16 mouse cellular contexts compared by ENCODE assay signal in the genomic region with DNA sequence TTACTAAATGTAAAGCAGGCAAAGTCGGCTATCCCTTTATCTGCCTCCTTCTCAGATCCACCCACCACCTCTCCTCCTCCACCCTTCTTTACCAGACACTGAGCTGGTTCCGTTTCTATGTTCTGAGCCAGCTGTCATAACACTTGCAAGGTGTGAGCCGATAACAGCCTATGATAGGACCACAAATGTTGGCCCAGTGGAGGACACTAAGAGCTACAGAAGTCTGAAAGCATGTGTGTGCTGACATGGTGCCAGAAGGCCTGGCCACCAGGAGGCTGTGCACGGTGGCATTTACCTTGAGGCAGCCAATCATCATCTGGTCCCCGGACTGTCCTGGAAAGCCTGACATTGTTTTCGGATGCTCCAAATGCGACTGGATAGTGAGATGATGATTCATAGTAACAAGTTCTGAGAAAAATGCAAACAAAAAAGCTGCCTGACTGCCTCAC.
DNase-seq lines count a peak whose midpoint lies in the region; ATAC-seq and TF ChIP-seq lines count a peak whose summit lies in the region.
"Had no signal": no experiment of that assay in that cellular context is flagged by ENCODE, and none has a peak within 500 bp of the region (broad histone marks: within the 10 kb centered on the region; RNA-seq: fewer than 3 reads in every experiment).

No protein-coding gene starts in this region.

- H3K27ac ChIP-seq in left cerebral cortex, adult 2 months = no peak overlapping the region
- H3K27ac ChIP-seq in liver, embryonic 16.5 days (ENCODE audit: low read length) = no peak overlapping the region
- H3K27ac ChIP-seq: hindbrain, embryonic 13.5 days; limb, embryonic 10.5 days; midbrain, embryonic 10.5 days; neural tube, embryonic 13.5 days had no signal

- no peaks in the 10 kb centered on the region for H3K27me3 ChIP-seq in liver, embryonic 16.5 days (ENCODE audit: control insufficient read depth, insufficient read depth, low read depth, low read length)

- H3K9me3 ChIP-seq in liver, embryonic 16.5 days (replicated peaks; ENCODE audit: control insufficient read depth, low read length) = no peaks in the 10 kb centered on the region
- H3K9me3 ChIP-seq: hindbrain, embryonic 13.5 days; limb, embryonic 10.5 days; midbrain, embryonic 10.5 days; neural tube, embryonic 13.5 days had no signal

- no peaks in the 10 kb centered on the region for H3K36me3 ChIP-seq in liver, embryonic 16.5 days (ENCODE audit: control insufficient read depth, insufficient read depth)
- H3K36me3 ChIP-seq: hindbrain, embryonic 13.5 days; limb, embryonic 10.5 days; midbrain, embryonic 10.5 days; neural tube, embryonic 13.5 days had no signal

- H3K4me2 ChIP-seq in liver, embryonic 16.5 days (ENCODE audit: low read depth, low read length) = no peak overlapping the region
- H3K4me2 ChIP-seq: hindbrain, embryonic 13.5 days; neural tube, embryonic 13.5 days had no signal

- ATAC-seq in liver, embryonic 16.5 days (ENCODE audit: low read depth) = peak; percentile 48

- H3K4me3 ChIP-seq in left cerebral cortex, adult 2 months = no peak overlapping the region
- H3K4me3 ChIP-seq in liver, embryonic 16.5 days (ENCODE audit: low read depth, low read length) = no peak overlapping the region
- H3K4me3 ChIP-seq: hindbrain, embryonic 13.5 days; limb, embryonic 10.5 days; midbrain, embryonic 10.5 days; neural tube, embryonic 13.5 days had no signal

- TF ChIP-seq CTCF in left cerebral cortex, adult 2 months (IDR thresholded peaks at IDR 0.05) = no peak

- DNase-seq in cerebellum, adult 18-20 months = peak; percentile 48 to 49
- no peak for DNase-seq in cerebellum, adult 11-12 months
- DNase-seq in left cerebral cortex, postnatal 25 days (ENCODE audit: low spot score in 2 of 2) = peak; percentile 32 to 64
- DNase-seq in left cerebral cortex, adult 2 months (ENCODE audit: extremely low spot score in 1 of 2, low spot score in 2 of 2) = no peak
- DNase-seq in brain, adult 2 months (ENCODE audit: low read depth, low spot score) = peak; percentile 72
- DNase-seq in retina, embryonic 14.5 days (ENCODE audit: low spot score) = no peak
- DNase-seq in adrenal gland, adult 8-10 months = no peak
- DNase-seq: embryo, embryonic 11 days; gastrocnemius, postnatal 10 days; kidney, postnatal 14 days; thymus, adult 2 months had no signal

- H3K9ac ChIP-seq in liver, embryonic 16.5 days (ENCODE audit: low read depth, low read length) = no peak overlapping the region
- H3K9ac ChIP-seq: hindbrain, embryonic 13.5 days; neural tube, embryonic 13.5 days had no signal

- intact Hi-C loops in left cerebral cortex, postnatal 25 days (cut with DNase I) = loop anchor here (5.0 to 10.0 kb wide), 2 partner anchors 67 to 979 kb away; no protein-coding TSS in a partner anchor
- intact Hi-C loops in left cerebral cortex, adult 2 months (cut with DNase I) = loop anchor here (10.0 kb wide), 1 partner anchor 969 kb away; no protein-coding TSS in a partner anchor

- WGBS in liver, embryonic 16.5 days (ENCODE audit: insufficient replicate concordance) = 43% methylated on average over 7 of the region's 7 CpGs

- H3K4me1 ChIP-seq in liver, embryonic 16.5 days (ENCODE audit: control insufficient read depth, low read depth, low read length) = no peaks in the 10 kb centered on the region

Comparison
In these comparisons a context has a peak if more than half of its experiments do, and no peak if none do; other contexts are left out.
1. DNase-seq: peak in cerebellum, adult 18-20 months (2 of 2), left cerebral cortex, postnatal 25 days (2 of 2) and brain, adult 2 months (single experiment); none in cerebellum, adult 11-12 months (single experiment), left cerebral cortex, adult 2 months (0 of 2), retina, embryonic 14.5 days (single experiment) and adrenal gland, adult 8-10 months (single experiment).